Mouse (Mus musculus) forebrain, embryonic 12.5 days (tissue): ENCODE measurements at regions not wholly inside any gene's neighbourhood (a gene's known extent, or its start where the extent isn't known, plus 50 kb on each side); places are given as distances from the start of the nearest gene placed in this dataset.

Source experiments
- ATAC-seq: fragments of 200-750 bp; cut with Nextera tagmentation; 2 replicates; pipeline ENCODE4 v1.8.0; 2017; ENCODE audit warnings: moderate TSS enrichment; ENCODE audit not compliant: low FRiP score
- H3K27ac ChIP-seq: fragments of 300-500 bp; sonication (generic); 2 replicates; pipeline ENCODE4 v1.5.1; 2016; ENCODE audit warnings: mild to moderate bottlenecking
- H3K27me3 ChIP-seq: fragments of 300-500 bp; sonication (generic); 2 replicates; pipeline ENCODE4 v1.6.1; 2016; ENCODE audit warnings: mild to moderate bottlenecking
- H3K36me3 ChIP-seq: fragments of 300-500 bp; sonication (generic); replicated peaks from 2 replicates; pipeline ENCODE4 v1.6.1; 2016; ENCODE audit warnings: mild to moderate bottlenecking
- H3K4me1 ChIP-seq: fragments of 300-500 bp; sonication (generic); 2 replicates; pipeline ENCODE4 v1.6.1; 2016
- H3K4me2 ChIP-seq: fragments of 300-500 bp; sonication (generic); 2 replicates; pipeline ENCODE4 v1.6.1; 2016; ENCODE audit warnings: mild to moderate bottlenecking, moderate library complexity
- H3K4me3 ChIP-seq: fragments of 300-500 bp; sonication (generic); replicated peaks from 2 replicates; pipeline ENCODE4 v1.5.1; 2016; ENCODE audit warnings: mild to moderate bottlenecking
- H3K9ac ChIP-seq: fragments of 300-500 bp; sonication (generic); 2 replicates; pipeline ENCODE4 v1.6.1; 2016; ENCODE audit warnings: mild to moderate bottlenecking
- H3K9me3 ChIP-seq: fragments of 300-500 bp; sonication (generic); 2 replicates; pipeline ENCODE4 v1.6.1; 2016
- WGBS: fragments of 180-500 bp; shearing (Covaris S2); methylation state at CpG from one replicate; pipeline ENCODE4 v1.1.7; 2016; 5-methylcytosine and 5-hydroxymethylcytosine counted together

GRCm38 (mm10) chr5:101239298-101240118, 394.0 kb downstream of the Gpat3 start:
- H3K27me3 ChIP-seq, result no peaks in the 10 kb centered on the region
- no peak overlapping the region for H3K4me3 ChIP-seq
- ATAC-seq, result no peak

GRCm38 (mm10) chr5:101236163-101236693, 390.7 kb downstream of the Gpat3 start:
- no peak for ATAC-seq
- Histone ChIP-seq H3K36me3 (no peaks in the 10 kb centered on the region), H3K9ac (no peak overlapping the region), H3K4me3 (no peak overlapping the region), H3K27me3 (no peaks in the 10 kb centered on the region), H3K4me2 (no peak overlapping the region), H3K27ac (no peak overlapping the region), H3K9me3 (no peaks in the 10 kb centered on the region), H3K4me1 (no peaks in the 10 kb centered on the region)
- 81% methylated on average over 9 of the region's 9 CpGs for WGBS

More at GRCm38 (mm10) chr5:101239298-101240118, 394.0 kb downstream of the Gpat3 start:
- Histone ChIP-seq H3K4me2 (no peak overlapping the region), H3K27ac (no peak overlapping the region), H3K36me3 (no peaks in the 10 kb centered on the region), H3K9me3 (no peaks in the 10 kb centered on the region), H3K4me1 (no peaks in the 10 kb centered on the region), H3K9ac (no peak overlapping the region)
- WGBS, result 84% methylated on average over 16 of the region's 16 CpGs

DNA sequence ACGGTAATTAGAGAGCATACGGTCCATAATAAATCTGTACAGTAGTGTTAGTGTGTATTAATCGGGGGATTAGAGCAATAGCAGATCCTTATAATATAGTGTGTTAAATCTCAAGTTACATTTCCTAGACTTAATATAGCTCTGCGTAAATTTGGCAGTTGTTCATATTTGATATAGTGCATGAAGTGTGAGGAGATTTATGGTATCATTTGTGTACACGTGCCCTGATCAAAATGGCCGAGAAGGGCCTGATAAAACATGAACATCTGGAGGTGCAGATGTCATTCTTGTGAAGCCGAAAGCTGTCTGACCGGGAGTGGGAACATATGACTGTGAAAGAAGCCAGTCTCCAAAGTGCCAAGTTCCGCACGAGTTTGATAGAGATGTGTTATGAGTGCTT, 376.9 kb downstream of the Gpat3 start:
- no peaks in the 10 kb centered on the region for H3K36me3 ChIP-seq
- no peaks in the 10 kb centered on the region for H3K4me1 ChIP-seq
- no peak overlapping the region for H3K9ac ChIP-seq
- no peak overlapping the region for H3K4me3 ChIP-seq
- H3K4me2 ChIP-seq, result no peak overlapping the region
- H3K27me3 ChIP-seq, result no peaks in the 10 kb centered on the region
- WGBS, result 93% methylated on average over 10 of the region's 10 CpGs
- H3K9me3 ChIP-seq, result no peaks in the 10 kb centered on the region
- no peak overlapping the region for H3K27ac ChIP-seq
- ATAC-seq, result no peak

- Histone ChIP-seq H3K27ac (no peak overlapping the region), H3K36me3 (no peaks in the 10 kb centered on the region), H3K9me3 (no peaks in the 10 kb centered on the region), H3K27me3 (no peaks in the 10 kb centered on the region), H3K4me1 (no peaks in the 10 kb centered on the region), H3K4me2 (no peak overlapping the region), H3K9ac (no peak overlapping the region), H3K4me3 (no peak overlapping the region)
- WGBS, result 86% methylated on average over 3 of the region's 3 CpGs
- ATAC-seq, result no peak
Observed at GRCm38 (mm10) chr5:101218082-101218481, 372.6 kb downstream of the Gpat3 start.

DNA sequence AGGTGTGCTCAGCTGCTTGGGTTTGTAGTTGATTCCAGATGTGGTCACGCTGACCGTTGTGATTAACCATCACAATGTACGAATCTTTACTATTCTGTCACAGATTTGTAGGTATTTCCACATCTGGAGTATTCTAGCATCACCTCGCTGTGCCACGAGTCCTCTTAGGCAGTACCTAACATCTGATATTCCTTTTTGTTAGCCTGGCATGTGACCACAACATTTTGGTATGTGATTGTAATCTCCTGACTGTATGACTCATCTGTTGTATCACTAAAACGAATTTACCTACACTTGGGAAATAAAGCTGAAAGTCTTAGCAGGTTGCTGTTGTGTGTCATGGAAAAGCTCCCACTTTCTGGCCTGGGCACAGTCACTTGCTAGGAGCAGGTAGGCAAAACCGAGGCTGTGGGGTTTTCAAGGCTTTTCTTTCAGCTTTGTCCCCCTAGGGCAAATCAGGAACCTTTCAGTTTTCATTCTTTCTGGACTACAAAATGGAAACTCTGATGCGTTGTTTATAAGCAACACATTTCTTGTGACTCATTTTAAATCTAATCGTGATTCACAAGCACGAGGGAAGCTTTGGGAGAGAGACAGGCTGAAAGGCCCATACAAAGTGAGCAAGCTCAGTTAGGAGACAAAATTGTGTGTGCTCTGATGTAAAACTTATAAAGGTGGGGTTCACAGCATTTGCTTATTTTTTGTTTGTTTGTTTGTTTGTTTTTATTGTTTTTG, 371.5 kb downstream of the Gpat3 start:
- no peak for ATAC-seq
- H3K4me1 ChIP-seq, result no peaks in the 10 kb centered on the region
- 84% methylated on average over 10 of the region's 10 CpGs for WGBS
- no peaks in the 10 kb centered on the region for H3K36me3 ChIP-seq
- no peak overlapping the region for H3K4me2 ChIP-seq
- H3K9me3 ChIP-seq, result no peaks in the 10 kb centered on the region
- H3K4me3 ChIP-seq, result no peak overlapping the region
- no peak overlapping the region for H3K9ac ChIP-seq
- no peaks in the 10 kb centered on the region for H3K27me3 ChIP-seq
- H3K27ac ChIP-seq, result no peak overlapping the region

DNA sequence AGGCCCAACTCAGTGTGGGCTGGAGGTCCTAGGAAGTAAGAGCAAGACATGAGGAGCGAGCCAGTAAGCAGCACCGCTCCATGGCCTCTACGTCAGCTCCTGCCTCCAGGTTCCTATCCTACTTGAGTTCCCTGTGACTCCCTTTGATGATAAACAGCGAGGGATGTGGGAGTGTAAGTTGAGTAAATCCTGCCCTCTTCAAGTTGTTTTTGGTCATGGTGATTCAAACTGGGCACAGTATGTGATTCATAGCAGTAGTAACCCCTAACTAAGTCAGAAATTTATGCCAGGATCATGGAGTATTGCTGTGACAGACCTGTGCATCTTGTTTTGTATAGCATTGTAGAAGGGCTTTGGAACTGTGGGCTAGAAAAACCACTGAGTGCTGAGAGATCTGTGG, 366.5 kb downstream of the Gpat3 start:
- Histone ChIP-seq H3K4me2 (no peak overlapping the region), H3K27me3 (no peaks in the 10 kb centered on the region), H3K9me3 (no peaks in the 10 kb centered on the region), H3K4me3 (no peak overlapping the region), H3K36me3 (no peaks in the 10 kb centered on the region), H3K9ac (no peak overlapping the region), H3K4me1 (no peaks in the 10 kb centered on the region), H3K27ac (no peak overlapping the region)
- WGBS, result 84% methylated on average over 4 of the region's 4 CpGs
- no peak for ATAC-seq

DNA sequence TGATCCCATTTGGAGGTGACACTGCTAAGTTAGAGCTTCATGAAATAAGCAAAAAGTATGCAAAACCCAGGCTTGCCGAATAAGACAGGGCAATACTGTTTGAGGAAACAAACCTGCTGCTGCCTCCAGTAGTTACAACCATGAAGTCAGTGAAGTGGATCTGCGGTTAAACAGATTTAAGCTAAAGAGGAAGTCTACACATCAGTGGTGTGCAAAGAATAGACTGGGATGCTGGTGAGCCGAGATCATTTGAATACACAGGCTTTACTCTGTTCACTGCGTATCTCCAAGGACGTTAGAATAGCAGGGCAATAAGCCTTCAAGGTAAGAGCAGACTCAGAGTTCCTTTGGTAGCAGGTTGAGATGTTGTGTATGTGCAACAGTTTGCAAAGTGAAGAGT, 362.6 kb downstream of the Gpat3 start:
- WGBS, result 91% methylated on average over 5 of the region's 5 CpGs
- Histone ChIP-seq H3K4me3 (no peak overlapping the region), H3K4me1 (no peaks in the 10 kb centered on the region), H3K4me2 (no peak overlapping the region), H3K27me3 (no peaks in the 10 kb centered on the region), H3K9me3 (no peaks in the 10 kb centered on the region; the same call in 1 of the 2 replicates), H3K36me3 (no peaks in the 10 kb centered on the region), H3K27ac (no peak overlapping the region), H3K9ac (no peak overlapping the region)
- ATAC-seq, result no peak

DNA sequence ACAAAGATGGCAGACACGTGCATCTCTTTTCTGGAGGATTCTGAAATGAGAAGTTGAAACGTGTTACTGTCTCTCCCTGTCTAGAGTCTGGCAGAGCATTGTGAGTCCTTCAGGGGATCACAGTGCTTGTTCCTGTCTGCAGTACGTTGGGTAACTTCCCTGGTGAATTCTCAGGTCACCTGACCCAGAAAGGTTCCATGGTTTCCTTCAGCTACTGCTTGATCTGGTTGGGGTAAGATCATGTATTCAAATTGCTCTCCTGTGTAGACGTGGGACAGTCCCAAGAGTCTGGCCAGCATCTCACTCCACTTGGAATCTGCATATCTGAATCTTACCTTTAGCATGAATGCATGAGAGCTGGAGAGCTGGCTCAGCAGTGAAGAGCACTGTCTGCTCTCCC, 350.0 kb downstream of the Gpat3 start:
- no peak overlapping the region for H3K9ac ChIP-seq
- no peaks in the 10 kb centered on the region for H3K36me3 ChIP-seq
- H3K4me2 ChIP-seq, result no peak overlapping the region
- H3K4me3 ChIP-seq, result no peak overlapping the region
- no peak for ATAC-seq
- 82% methylated on average over 4 of the region's 4 CpGs for WGBS
- no peaks in the 10 kb centered on the region for H3K4me1 ChIP-seq
- H3K27me3 ChIP-seq, result no peaks in the 10 kb centered on the region
- H3K27ac ChIP-seq, result no peak overlapping the region
- H3K9me3 ChIP-seq, result no peaks in the 10 kb centered on the region

GRCm38 (mm10) chr5:101190976-101191375, 345.5 kb downstream of the Gpat3 start:
- H3K36me3 ChIP-seq, result no peaks in the 10 kb centered on the region
- no peaks in the 10 kb centered on the region; the same call in 1 of the 2 replicates for H3K27me3 ChIP-seq
- no peak overlapping the region for H3K4me2 ChIP-seq
- H3K4me1 ChIP-seq, result peaks cover 7% of the 10 kb centered on the region
- no peak overlapping the region for H3K4me3 ChIP-seq
- no peak overlapping the region for H3K9ac ChIP-seq
- H3K27ac ChIP-seq, result no peak overlapping the region
- 94% methylated on average over 2 of the region's 2 CpGs for WGBS
- no peaks in the 10 kb centered on the region for H3K9me3 ChIP-seq
- no peak for ATAC-seq

GRCm38 (mm10) chr5:101173183-101173582, 327.7 kb downstream of the Gpat3 start:
- Histone ChIP-seq H3K27me3 (no peaks in the 10 kb centered on the region), H3K4me3 (no peak overlapping the region), H3K36me3 (no peaks in the 10 kb centered on the region), H3K9ac (no peak overlapping the region), H3K9me3 (no peaks in the 10 kb centered on the region), H3K27ac (no peak overlapping the region), H3K4me1 (no peaks in the 10 kb centered on the region), H3K4me2 (no peak overlapping the region)
- no peak for ATAC-seq
- WGBS, result 88% methylated on average over 9 of the region's 9 CpGs

DNA sequence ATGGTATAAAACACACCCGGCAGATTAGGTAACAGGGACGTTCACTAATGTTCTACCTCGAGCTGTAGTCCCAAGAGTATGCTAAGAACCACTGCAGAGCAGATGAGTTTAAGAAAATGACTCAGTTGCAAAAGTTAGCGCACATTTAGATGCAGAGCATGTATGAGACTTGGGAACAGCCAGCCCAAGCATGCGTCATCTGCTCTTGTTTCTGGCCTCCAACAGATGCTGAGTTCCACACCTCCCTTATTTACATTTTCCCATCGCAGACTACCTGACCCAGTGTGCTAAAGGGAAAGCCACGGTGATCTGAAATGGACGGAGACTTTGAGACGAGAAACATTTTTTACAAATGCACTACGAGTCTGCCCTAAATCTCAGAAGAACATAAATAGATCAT, 327.3 kb downstream of the Gpat3 start:
- no peak for ATAC-seq
- Histone ChIP-seq H3K4me3 (no peak overlapping the region), H3K9ac (no peak overlapping the region), H3K36me3 (no peaks in the 10 kb centered on the region), H3K4me1 (no peaks in the 10 kb centered on the region), H3K27ac (no peak overlapping the region), H3K9me3 (no peaks in the 10 kb centered on the region), H3K4me2 (no peak overlapping the region), H3K27me3 (no peaks in the 10 kb centered on the region)
- WGBS, result 90% methylated on average over 10 of the region's 10 CpGs

DNA sequence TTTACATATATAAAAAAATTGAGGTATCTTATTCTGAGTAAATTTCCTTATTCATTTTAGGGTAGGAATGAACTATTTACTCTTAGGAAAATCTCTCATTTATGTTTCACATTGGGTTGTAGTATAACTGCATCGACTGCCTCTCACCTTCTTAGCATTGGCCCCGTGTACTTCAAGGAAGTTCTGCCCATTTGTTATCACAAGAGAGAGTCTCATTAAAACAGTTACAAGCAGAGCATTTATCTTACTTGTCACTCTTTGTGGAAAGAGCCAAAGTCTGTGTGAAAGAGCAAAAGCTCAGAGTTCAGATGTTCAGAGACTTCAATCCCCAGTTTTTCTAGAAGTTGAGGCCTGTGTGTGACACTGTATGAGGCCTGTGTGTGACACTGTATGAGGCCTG, 323.6 kb downstream of the Gpat3 start:
- no peak for ATAC-seq

More for the DNA sequence above, 323.6 kb downstream of the Gpat3 start:
- Histone ChIP-seq H3K4me2 (no peak overlapping the region), H3K27ac (no peak overlapping the region), H3K27me3 (no peaks in the 10 kb centered on the region), H3K9ac (no peak overlapping the region), H3K4me1 (no peaks in the 10 kb centered on the region), H3K36me3 (no peaks in the 10 kb centered on the region), H3K9me3 (no peaks in the 10 kb centered on the region), H3K4me3 (no peak overlapping the region)
- 91% methylated on average over 2 of the region's 2 CpGs for WGBS
